Mouse (Mus musculus) ES-Bruce4 (cell line): ENCODE measurements at regions not wholly inside any gene's neighbourhood (a gene's known extent, or its start where the extent isn't known, plus 50 kb on each side); places are given as distances from the start of the nearest gene placed in this dataset.

Experiments
- CTCF ChIP-seq: IDR thresholded peaks from one replicate; pipeline ENCODE4 v1.8.1; 2011; ENCODE audit warnings: low read depth, low read length
- EP300 ChIP-seq: IDR thresholded peaks from 2 replicates; pipeline ENCODE4 v1.6.1; 2011; ENCODE audit warnings: low read depth, low read length; ENCODE audit not compliant: insufficient read depth
- POLR2A ChIP-seq: IDR thresholded peaks from one replicate; pipeline ENCODE4 v1.8.1; 2011; ENCODE audit warnings: low read length; ENCODE audit not compliant: insufficient read depth

- TF ChIP-seq CTCF (no peak), EP300 (no peak), POLR2A (no peak)
Measured at GRCm38 (mm10) chr2:34105271-34106051, 217.7 kb upstream of the Mvb12b start.
